Mouse (Mus musculus) olfactory bulb, adult 2 months (tissue): ENCODE measurements around the gene C77080.

ENCODE experiments used
- CTCF ChIP-seq: fragments of 200-500 bp; IDR thresholded peaks from 2 replicates; pipeline ENCODE4 v1.5.1; 2012; ENCODE audit warnings: low read depth, mild to moderate bottlenecking, low read length, moderate library complexity; ENCODE audit not compliant: insufficient read depth
- POLR2A ChIP-seq: fragments of 200-500 bp; IDR thresholded peaks from 2 replicates; pipeline ENCODE4 v1.6.1; 2012; ENCODE audit warnings: mild to moderate bottlenecking, low read depth, low read length, moderate library complexity; ENCODE audit not compliant: insufficient read depth

DNA sequence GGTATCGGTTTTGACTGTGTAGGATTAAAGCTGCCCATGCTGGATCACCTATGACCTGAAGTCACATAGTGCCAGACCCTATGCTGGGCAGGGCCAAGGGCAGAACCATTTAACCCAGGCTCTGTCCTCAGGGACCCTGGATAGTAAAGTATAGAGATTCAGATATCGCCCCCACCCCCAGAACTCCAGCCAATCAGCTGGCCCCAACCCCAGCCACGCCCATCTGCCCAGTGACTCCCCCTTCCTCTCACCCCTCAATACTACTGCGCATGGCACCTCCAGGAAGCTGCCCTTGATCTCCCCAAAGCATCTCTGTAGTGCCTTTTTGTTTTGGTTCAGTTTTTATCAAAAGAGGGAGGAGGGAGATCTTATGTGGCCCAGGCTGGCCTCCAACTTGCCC is 18.4 kb downstream of the C77080 start:
- TF ChIP-seq POLR2A (no peak), CTCF (no peak)
